Mouse (Mus musculus): ENCODE results near the gene Tgif2. TPM values are rescaled to one million over a fixed set of nuclear protein-coding genes. Genes with fewer than 3 reads are reported as not detected.
"Not testable (repeated sequence)": the region's sequence is repeated elsewhere in the genome, so short reads cannot be mapped to it uniquely, and the experiment has no call there.

Gene Tgif2
- polyA plus RNA-seq, 1 experiment from 2014 or later: 87.5 TPM

DNA sequence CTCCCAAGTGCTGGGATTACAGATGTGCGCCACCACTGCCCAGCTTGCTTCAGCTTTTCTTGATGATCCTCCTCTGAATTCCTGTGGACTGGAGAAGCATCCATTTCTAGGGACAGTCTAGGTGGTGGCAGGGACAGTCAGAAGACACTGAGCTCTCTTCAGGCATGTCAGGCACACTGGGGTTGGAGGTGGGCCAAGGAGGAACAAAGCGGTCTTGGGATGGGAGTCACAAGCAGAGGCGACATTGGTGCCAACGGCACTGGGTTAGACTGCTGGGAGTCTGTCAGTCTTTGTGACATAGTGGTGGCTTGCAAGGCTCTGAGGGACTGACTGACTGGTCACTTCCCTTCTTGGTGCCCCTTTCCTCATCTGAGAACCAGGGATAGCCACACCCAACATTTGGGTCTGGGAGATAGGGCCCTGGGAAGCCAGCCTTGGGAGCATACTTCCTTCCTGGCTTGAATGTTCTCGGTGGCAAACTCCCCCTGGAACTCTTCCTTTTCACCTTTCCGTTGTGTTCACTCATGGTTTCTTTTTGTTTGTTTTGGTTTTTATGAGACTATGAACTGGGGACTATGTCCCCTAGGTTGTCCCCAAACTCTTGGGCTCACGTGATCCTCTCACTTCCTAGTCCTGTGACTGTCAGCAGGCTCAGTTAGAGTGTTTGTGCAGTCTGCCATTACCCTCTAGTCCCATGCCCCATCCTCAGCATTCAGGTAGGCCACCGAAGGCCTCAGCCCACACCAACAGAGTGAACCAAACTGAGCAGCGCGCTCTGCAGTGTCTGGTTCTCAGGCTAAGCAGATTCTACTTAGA lies 44.8 kb downstream of the Tgif2 start:
- 91% methylated on average over 10 of the region's 10 CpGs for WGBS
- no peak for ATAC-seq (ENCODE audit: low FRiP score, low read depth)
- no peak overlapping the region for H3K4me3 ChIP-seq

DNA sequence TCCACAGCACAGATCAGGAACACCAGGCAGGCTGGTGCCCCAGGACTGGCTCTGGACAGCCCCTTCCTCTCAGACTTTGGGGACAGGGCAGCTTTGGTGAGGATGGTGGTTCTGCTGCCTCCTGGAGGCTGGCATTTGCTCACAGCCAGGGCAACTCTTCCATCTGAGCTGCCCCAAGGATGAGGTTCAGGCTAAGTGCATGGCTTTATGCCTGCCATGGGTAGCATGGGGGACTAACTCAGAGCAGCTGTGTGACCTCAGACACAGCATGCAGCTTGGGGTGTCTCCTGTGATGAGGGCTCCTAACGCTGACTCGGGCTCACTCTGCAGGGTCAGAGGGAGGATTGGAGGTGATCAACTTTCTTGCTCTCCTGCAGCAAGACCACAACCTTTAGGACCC lies 45.9 kb downstream of the Tgif2 start:
- not testable (repeated sequence) for H3K4me1 ChIP-seq; H3K36me3 ChIP-seq; H3K27me3 ChIP-seq; H3K9ac ChIP-seq; H3K4me2 ChIP-seq (replicated peaks); H3K27ac ChIP-seq; H3K4me3 ChIP-seq; H3K9me3 ChIP-seq; ATAC-seq (ENCODE audit: low FRiP score, low read depth)
- 58% methylated on average over 2 of the region's 2 CpGs for WGBS

More for the DNA sequence above, 44.8 kb downstream of the Tgif2 start:
- H3K27ac ChIP-seq: no peak overlapping the region
- H3K9ac ChIP-seq: no peak overlapping the region
- no peaks in the 10 kb centered on the region for H3K36me3 ChIP-seq
- H3K4me1 ChIP-seq: no peaks in the 10 kb centered on the region
- no peaks in the 10 kb centered on the region for H3K27me3 ChIP-seq
- no peak overlapping the region for H3K4me2 ChIP-seq (replicated peaks)
- no peaks in the 10 kb centered on the region for H3K9me3 ChIP-seq

DNA sequence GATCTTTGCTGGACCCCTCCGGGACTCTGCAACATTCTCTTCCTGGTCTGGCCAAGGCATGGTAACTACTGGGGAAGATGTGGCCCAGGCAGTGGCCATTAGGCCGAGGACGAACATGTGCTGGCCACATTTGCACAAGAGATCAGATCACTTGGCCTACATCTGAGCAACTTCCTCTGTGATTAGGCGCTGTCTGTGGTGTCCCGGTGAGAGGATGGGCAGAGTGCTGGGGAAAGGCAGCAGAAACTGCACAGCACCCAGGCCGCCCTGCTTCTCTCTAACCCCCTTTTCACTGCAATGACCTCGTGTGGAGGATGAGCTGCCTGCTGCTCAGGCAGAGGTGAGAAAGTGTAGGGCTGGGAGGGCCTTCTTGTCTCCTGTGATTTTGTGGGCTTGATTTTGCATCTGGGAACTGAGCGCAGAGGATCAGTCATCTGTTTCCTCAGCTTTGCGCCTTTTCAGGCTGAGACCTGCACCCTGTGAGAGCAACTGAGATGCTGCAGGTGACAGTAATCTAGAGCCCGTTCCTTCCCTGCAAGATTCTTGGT lies 46.4 kb downstream of the Tgif2 start:
- H3K27ac ChIP-seq: no peak overlapping the region
- no peaks in the 10 kb centered on the region for H3K27me3 ChIP-seq
- no peak overlapping the region for H3K4me3 ChIP-seq
- no peaks in the 10 kb centered on the region for H3K4me1 ChIP-seq
- H3K36me3 ChIP-seq: no peaks in the 10 kb centered on the region
- WGBS: 65% methylated on average over 10 of the region's 10 CpGs
- ATAC-seq (ENCODE audit: low FRiP score, low read depth): no peak
- H3K9me3 ChIP-seq: no peaks in the 10 kb centered on the region
- H3K9ac ChIP-seq: no peak overlapping the region
- no peak overlapping the region for H3K4me2 ChIP-seq (replicated peaks)

DNA sequence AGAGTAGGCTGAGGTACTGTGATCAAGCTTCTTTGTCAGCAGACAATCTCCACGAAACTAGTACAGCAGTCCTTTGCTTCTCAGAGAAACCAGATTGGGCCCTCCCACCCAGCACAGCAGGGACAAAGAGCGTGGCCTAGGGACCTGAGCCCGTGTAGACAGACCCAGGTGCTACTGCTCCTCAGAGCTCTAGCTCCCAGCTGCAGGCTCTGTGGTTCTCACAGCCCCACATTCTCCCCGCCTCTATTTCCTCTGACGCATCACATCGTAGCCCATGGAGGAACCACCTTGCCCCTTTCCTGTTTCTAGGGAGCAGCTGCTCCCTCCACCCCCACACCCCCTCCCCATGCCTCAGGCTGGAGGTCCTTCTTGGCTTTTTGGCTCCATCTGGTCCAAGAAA lies 47.2 kb downstream of the Tgif2 start, which contains the start of gene Sla2:
Gene Sla2, minus strand, starts transcription at position 176 of the 400 bp plus-strand sequence.
- Histone ChIP-seq H3K9ac (no peak within 1 kb of the TSS), H3K4me1 (no peaks in the 10 kb centered on the region; the same call in 1 of the 2 replicates), H3K36me3 (no peaks in the 10 kb centered on the region), H3K4me3 (no peak within 1 kb of the TSS), H3K4me2 (replicated peaks) (no peak within 1 kb of the TSS), H3K27ac (no peak within 1 kb of the TSS), H3K27me3 (no peaks in the 10 kb centered on the region), H3K9me3 (no peaks in the 10 kb centered on the region)
- no peak for ATAC-seq (ENCODE audit: low FRiP score, low read depth)
- WGBS: 62% methylated on average over 6 of the region's 6 CpGs

DNA sequence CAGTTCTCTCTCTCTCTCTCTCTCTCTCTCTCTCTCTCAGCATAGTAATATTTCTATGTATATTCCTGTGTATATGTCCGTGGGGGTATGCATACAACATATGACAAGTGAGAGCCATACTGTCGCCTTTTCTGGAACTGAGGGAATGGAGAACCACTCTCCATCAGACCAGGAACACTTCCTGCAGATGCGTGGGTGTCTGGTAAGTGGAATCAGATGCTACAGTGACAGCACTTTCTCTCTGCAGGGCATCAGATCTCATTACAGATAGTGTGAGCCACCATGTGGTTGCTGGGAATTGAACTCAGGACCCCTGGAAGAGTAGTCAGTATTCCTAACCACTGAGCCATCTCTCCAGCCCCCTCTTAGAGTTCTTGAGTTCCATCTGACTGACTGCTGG lies 48.7 kb downstream of the Tgif2 start:
- H3K4me3 ChIP-seq: no peak overlapping the region
- no peak overlapping the region for H3K27ac ChIP-seq
- H3K27me3 ChIP-seq: no peaks in the 10 kb centered on the region
- no peaks in the 10 kb centered on the region for H3K9me3 ChIP-seq
- no peaks in the 10 kb centered on the region; the same call in 1 of the 2 replicates for H3K4me1 ChIP-seq
- WGBS: 70% methylated on average over 3 of the region's 3 CpGs
- no peaks in the 10 kb centered on the region for H3K36me3 ChIP-seq
- no peak overlapping the region for H3K9ac ChIP-seq
- ATAC-seq (ENCODE audit: low FRiP score, low read depth): no peak
- H3K4me2 ChIP-seq (replicated peaks): no peak overlapping the region

DNA sequence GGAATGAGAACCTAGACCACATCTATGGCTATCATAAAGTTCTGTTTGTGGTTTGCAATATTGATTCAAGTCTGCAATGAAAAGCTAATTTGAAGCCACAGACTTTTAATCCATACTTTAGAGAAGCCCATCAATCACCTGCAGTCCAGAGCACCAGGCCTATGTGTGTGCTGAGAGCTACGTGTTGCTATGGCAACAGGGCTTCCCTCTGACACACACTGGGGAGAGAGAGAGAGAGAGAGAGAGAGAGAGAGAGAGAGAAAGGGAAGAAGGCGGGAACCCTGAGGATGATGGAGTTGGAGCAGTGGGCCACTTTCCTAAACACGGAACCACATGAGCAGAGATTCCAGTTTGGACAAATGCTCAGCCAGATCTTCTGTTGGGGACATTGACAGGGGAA lies 52.4 kb downstream of the Tgif2 start:
- Histone ChIP-seq H3K4me3 (no peak overlapping the region), H3K4me1 (no peaks in the 10 kb centered on the region; the same call in 1 of the 2 replicates), H3K9me3 (no peaks in the 10 kb centered on the region), H3K27me3 (no peaks in the 10 kb centered on the region; the same call in 1 of the 2 replicates), H3K9ac (no peak overlapping the region), H3K27ac (no peak overlapping the region), H3K36me3 (no peaks in the 10 kb centered on the region), H3K4me2 (replicated peaks) (no peak overlapping the region)
- no peak for ATAC-seq (ENCODE audit: low FRiP score, low read depth)
- 38% methylated on average over 3 of the region's 3 CpGs for WGBS

DNA sequence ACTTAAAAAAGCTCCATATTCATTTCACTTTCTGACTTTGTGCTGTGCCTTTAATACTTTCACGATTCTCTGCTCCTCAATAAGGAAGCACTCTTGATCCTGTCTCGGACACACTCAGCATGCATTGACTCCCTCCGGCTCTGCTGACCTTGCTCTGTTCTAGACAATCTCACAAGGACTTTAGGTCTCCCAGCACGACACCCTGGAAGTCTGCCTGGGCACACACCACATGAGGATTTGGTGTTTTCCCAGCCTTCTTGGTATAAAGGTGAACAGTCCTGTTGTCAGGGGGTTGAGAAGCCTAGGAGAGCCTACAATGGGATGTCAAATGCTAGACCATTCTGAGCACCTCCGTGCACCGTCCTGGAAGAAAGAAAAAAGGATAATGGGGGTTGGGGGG lies 53.0 kb downstream of the Tgif2 start:
- Histone ChIP-seq H3K27me3 (no peaks in the 10 kb centered on the region; the same call in 1 of the 2 replicates), H3K4me3 (no peak overlapping the region), H3K27ac (no peak overlapping the region), H3K4me2 (replicated peaks) (no peak overlapping the region), H3K36me3 (no peaks in the 10 kb centered on the region), H3K9me3 (no peaks in the 10 kb centered on the region), H3K9ac (no peak overlapping the region), H3K4me1 (no peaks in the 10 kb centered on the region; the same call in 1 of the 2 replicates)
- no peak for ATAC-seq (ENCODE audit: low FRiP score, low read depth)
- WGBS: 79% methylated on average over 6 of the region's 6 CpGs

DNA sequence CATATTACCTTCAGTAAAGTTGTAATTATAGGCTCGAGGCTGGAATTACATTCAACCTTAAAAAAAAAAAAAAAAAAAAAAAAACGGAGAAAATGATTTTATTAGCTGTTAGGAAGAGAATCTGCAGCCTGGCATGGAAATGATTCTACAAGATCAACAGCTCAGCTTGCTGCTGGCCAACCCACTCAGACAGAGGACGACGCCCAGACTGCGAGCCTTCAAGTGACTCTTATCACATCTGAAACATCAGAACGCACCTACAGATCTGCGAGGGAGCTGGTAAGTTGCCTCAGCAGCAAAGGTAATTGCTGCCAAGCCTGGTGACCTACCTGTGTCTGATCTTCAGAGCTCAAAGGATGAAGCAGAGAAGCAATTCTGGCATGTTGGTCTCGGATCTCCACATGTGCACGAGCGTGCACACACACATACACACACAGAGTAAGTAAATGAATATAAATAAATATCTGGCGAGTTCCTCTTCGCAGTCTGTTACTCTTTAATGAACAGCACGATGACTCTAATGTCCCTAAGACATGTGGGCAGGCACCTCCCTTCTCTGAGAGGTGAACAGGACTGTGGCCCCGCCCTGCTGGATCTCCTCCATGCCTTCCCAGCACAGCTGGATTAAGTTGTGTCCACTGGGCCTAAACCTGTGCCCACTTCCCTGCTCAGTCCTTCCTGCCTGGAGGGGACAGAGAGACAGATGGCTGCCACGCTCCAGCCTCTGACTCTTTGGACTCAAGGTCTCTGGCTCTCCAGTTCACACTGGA lies 54.9 kb downstream of the Tgif2 start:
- WGBS: 77% methylated on average over 15 of the region's 15 CpGs
- H3K4me1 ChIP-seq: no peaks in the 10 kb centered on the region; the same call in 1 of the 2 replicates
- ATAC-seq (ENCODE audit: low FRiP score, low read depth): no peak
- H3K27me3 ChIP-seq: no peaks in the 10 kb centered on the region; the same call in 1 of the 2 replicates
- no peak overlapping the region for H3K9ac ChIP-seq
- H3K4me2 ChIP-seq (replicated peaks): no peak overlapping the region
- H3K27ac ChIP-seq: no peak overlapping the region
- H3K9me3 ChIP-seq: no peaks in the 10 kb centered on the region
- no peak overlapping the region for H3K4me3 ChIP-seq
- no peaks in the 10 kb centered on the region for H3K36me3 ChIP-seq

DNA sequence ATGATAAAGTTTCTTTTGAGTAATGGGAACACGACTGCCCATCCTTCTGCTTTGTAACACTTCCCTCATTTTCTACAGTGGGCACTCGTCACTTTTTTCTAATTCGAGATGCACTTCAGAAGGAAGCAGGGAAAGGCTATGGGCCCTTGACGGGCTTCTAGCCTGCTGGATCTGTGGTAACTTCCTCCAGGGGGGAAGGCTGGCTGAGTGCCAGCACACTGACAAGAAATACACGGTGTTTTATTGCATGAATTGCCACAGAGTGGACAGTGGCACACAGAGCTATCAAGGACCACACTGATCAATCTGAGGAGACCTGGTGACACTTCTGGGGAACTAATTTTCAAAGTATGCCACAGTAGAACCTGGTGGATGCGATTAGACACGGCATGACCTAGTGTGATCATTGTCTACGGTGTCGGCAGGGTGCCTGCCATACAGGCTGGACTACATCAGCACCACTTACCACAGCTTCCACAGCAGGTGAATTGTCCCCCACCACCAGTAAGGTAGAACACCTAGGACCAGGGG lies 56.6 kb downstream of the Tgif2 start:
- WGBS: 69% methylated on average over 9 of the region's 9 CpGs
- no peaks in the 10 kb centered on the region; the same call in 1 of the 2 replicates for H3K4me1 ChIP-seq
- no peaks in the 10 kb centered on the region; the same call in 1 of the 2 replicates for H3K27me3 ChIP-seq
- H3K4me3 ChIP-seq: no peak overlapping the region
- no peak for ATAC-seq (ENCODE audit: low FRiP score, low read depth)
- H3K36me3 ChIP-seq: no peaks in the 10 kb centered on the region
- no peak overlapping the region for H3K4me2 ChIP-seq (replicated peaks)
- no peak overlapping the region for H3K27ac ChIP-seq
- H3K9ac ChIP-seq: no peak overlapping the region
- no peaks in the 10 kb centered on the region for H3K9me3 ChIP-seq

DNA sequence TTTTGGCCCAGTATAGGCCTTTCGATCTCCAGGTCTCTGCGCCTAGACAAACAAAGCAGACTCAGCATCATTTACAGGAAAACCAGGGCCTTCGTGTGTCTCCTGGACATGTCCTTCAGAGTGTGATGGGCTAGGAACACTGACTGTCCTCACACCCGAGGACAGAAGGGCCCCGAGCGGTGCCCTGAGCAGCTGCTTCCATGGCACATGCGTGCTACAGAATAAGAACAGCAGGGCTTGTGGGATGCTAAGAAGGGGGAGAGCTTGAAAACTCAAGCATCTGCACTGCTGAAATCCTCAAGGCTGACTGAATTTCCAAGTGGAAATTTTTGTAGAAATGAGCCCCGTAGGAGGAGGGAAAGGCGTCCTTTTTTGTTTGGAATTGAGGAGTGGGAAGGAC lies 57.2 kb downstream of the Tgif2 start:
- Histone ChIP-seq H3K27me3 (no peaks in the 10 kb centered on the region; the same call in 1 of the 2 replicates), H3K9ac (no peak overlapping the region), H3K9me3 (no peaks in the 10 kb centered on the region), H3K4me3 (no peak overlapping the region), H3K4me2 (replicated peaks) (no peak overlapping the region), H3K36me3 (no peaks in the 10 kb centered on the region), H3K27ac (no peak overlapping the region), H3K4me1 (no peaks in the 10 kb centered on the region; the same call in 1 of the 2 replicates)
- no peak for ATAC-seq (ENCODE audit: low FRiP score, low read depth)
- WGBS: 84% methylated on average over 9 of the region's 9 CpGs

DNA sequence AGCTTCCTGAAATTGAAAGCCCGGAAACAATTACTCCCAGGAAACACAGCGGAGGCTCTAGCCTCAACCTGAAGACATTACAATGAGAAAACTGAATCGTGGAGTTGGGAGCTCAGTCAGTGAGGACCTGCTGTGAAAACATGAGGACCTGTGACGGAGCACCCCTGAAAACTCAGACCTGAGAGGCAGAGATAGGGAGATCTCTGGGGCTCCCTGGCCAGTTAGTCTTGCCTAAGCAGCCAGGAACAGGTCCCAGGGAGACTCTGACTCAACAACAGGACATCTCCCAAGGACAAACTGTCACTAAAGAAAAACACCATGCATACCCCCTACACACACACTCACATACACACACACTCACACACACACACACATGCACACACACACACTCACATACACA lies 58.6 kb downstream of the Tgif2 start:
- H3K4me2 ChIP-seq (replicated peaks): no peak overlapping the region
- no peaks in the 10 kb centered on the region; the same call in 1 of the 2 replicates for H3K27me3 ChIP-seq
- H3K36me3 ChIP-seq: no peaks in the 10 kb centered on the region
- H3K27ac ChIP-seq: no peak overlapping the region
- no peaks in the 10 kb centered on the region for H3K4me1 ChIP-seq
- no peak overlapping the region for H3K4me3 ChIP-seq
- no peaks in the 10 kb centered on the region for H3K9me3 ChIP-seq
- ATAC-seq (ENCODE audit: low FRiP score, low read depth): no peak
- no peak overlapping the region for H3K9ac ChIP-seq
- 71% methylated on average over 4 of the region's 4 CpGs for WGBS

DNA sequence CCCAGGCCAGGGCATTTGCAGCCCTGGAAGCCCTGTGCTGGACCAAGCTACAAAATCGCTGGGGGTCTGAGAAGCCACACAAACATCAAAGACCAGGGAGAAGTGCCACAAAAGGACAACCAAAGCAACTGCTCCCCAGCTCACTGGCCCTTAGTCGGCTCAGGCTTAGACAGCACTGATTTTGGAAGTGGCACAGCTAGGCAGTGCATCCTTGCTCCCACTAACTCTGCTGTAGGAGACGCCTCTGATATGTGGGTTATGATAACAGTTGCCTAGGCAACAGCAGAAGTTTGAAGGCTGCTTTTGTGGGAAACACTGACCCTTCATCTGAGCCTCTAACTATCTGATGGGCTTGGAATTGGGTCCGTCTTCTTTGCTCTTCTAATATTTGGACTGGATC lies 59.4 kb downstream of the Tgif2 start:
- H3K4me3 ChIP-seq: no peak overlapping the region
- H3K36me3 ChIP-seq: no peaks in the 10 kb centered on the region
- H3K4me2 ChIP-seq (replicated peaks): no peak overlapping the region
- ATAC-seq (ENCODE audit: low FRiP score, low read depth): no peak
- 69% methylated on average over 4 of the region's 4 CpGs for WGBS
- no peaks in the 10 kb centered on the region; the same call in 1 of the 2 replicates for H3K27me3 ChIP-seq
- no peaks in the 10 kb centered on the region for H3K9me3 ChIP-seq
- no peak overlapping the region for H3K27ac ChIP-seq
- H3K4me1 ChIP-seq: no peaks in the 10 kb centered on the region
- no peak overlapping the region for H3K9ac ChIP-seq

All from limb, embryonic 13.5 days (tissue).